Mouse (Mus musculus) thymus, adult 2 months (tissue): ENCODE measurements around the gene Rhoc. TPM values are rescaled to one million over a fixed set of nuclear protein-coding genes. Genes with fewer than 3 reads are reported as not detected.
A peak's percentile ranks its signal among the peaks of the same experiment; 100 is the strongest.

Experiments used
- DNase-seq: peaks from one replicate; pipeline ENCODE4 v3.0.0; 2021
- H3K27ac ChIP-seq: fragments of 200-500 bp; 2 replicates; pipeline ENCODE4 v1.5.1; 2012; ENCODE audit warnings: low read length, control low read depth; ENCODE audit not compliant: control insufficient read depth, insufficient read depth
- H3K27me3 ChIP-seq: fragments of 200-500 bp; 2 replicates; pipeline ENCODE4 v1.6.1; 2012; ENCODE audit warnings: mild to moderate bottlenecking, low read length, moderate library complexity, mixed read lengths; ENCODE audit not compliant: control insufficient read depth, insufficient read depth
- H3K36me3 ChIP-seq: fragments of 200-500 bp; 2 replicates; pipeline ENCODE4 v1.6.1; 2012; ENCODE audit warnings: mild to moderate bottlenecking, low read length, moderate library complexity; ENCODE audit not compliant: control insufficient read depth, insufficient read depth
- H3K4me1 ChIP-seq: fragments of 200-500 bp; replicated peaks from 2 replicates; pipeline ENCODE4 v1.6.1; 2012; ENCODE audit warnings: low read length; ENCODE audit not compliant: control insufficient read depth, insufficient read depth
- H3K4me3 ChIP-seq: fragments of 200-500 bp; 2 replicates; pipeline ENCODE4 v1.5.1; 2012; ENCODE audit warnings: mild to moderate bottlenecking, low read length, control low read depth, moderate library complexity; ENCODE audit not compliant: control insufficient read depth, insufficient read depth
- CTCF ChIP-seq: fragments of 200-500 bp; IDR thresholded peaks from 2 replicates; pipeline ENCODE4 v1.5.1; 2012; ENCODE audit warnings: mild to moderate bottlenecking, control low read depth, low read length, moderate library complexity, borderline replicate concordance; ENCODE audit not compliant: control insufficient read depth, poor library complexity, insufficient read depth; ENCODE audit errors: extremely low read depth
- POLR2A ChIP-seq: fragments of 200-500 bp; IDR thresholded peaks from 2 replicates; pipeline ENCODE4 v1.6.1; 2012; ENCODE audit warnings: mild to moderate bottlenecking, low read length, control low read depth, moderate library complexity; ENCODE audit not compliant: control insufficient read depth, poor library complexity, insufficient read depth; ENCODE audit errors: extremely low read depth
- WGBS: fragments of 180-500 bp; shearing (Covaris S2); methylation state at CpG from one replicate; pipeline ENCODE4 v1.1.7; 2018; 5-methylcytosine and 5-hydroxymethylcytosine counted together
- polyA plus RNA-seq: library from polyadenylated mRNA; depleted of rRNA; stranded (reverse); fragments of >200 nt; gene quantifications from 2 replicates; pipeline ENCODE4 v1.2.3, GENCODE M21; 2012

Gene Rhoc
- polyA plus RNA-seq, 1 experiment = 23.5 TPM

DNA sequence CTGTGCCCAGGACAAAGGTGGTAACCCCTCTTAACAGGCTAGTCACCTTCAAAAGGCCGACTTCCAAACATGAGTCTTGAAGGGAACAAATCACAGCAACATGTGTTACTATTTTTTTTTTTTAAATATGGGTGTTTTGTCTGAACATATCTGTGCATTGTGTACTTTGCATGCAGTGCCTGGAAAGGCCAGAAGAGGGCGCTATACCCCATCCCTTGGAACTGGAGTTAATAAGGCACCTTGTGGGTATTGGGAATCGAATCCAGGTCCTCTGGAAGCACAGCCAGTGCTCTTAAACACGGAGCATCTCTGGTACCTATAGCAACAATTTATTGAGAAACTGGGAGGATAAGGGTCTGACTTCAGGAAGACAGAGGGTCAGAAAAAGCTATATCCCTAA is 23.2 kb upstream of the Rhoc start:
- TF ChIP-seq POLR2A = no peak
- TF ChIP-seq CTCF = no peak
- no peak for DNase-seq
- no peaks in the 10 kb centered on the region for H3K36me3 ChIP-seq
- H3K27ac ChIP-seq = no peak overlapping the region
- 18% methylated on average over 4 of the region's 4 CpGs for WGBS
- H3K4me1 ChIP-seq = no peaks in the 10 kb centered on the region
- H3K27me3 ChIP-seq = no peaks in the 10 kb centered on the region
- no peak overlapping the region for H3K4me3 ChIP-seq

DNA sequence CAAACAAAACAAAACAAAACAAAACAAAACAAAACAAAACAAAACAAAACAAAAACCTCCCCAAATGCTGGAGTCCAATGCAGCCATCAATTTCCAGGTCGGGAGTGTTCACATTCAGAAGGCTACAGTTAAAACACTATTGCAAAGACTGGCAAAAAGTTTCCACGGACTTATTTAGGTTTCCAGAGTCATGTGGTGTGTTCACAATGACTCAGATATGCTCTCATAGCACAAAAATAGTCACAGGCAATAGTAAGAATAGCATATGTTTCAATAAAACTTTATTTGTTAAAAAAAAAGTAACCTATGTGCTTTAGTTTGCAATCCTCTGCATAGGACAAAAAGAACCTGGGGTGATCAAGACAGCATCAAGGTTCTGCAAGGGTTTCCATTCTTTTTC is 21.0 kb upstream of the Rhoc start:
- DNase-seq = no peak
- no peak overlapping the region for H3K27ac ChIP-seq
- H3K4me1 ChIP-seq = peaks cover 10% of the 10 kb centered on the region
- no peaks in the 10 kb centered on the region for H3K36me3 ChIP-seq
- no peak overlapping the region for H3K4me3 ChIP-seq
- TF ChIP-seq POLR2A (no peak), CTCF (no peak)
- WGBS = 61% methylated on average over 2 of the region's 2 CpGs
- no peaks in the 10 kb centered on the region for H3K27me3 ChIP-seq

DNA sequence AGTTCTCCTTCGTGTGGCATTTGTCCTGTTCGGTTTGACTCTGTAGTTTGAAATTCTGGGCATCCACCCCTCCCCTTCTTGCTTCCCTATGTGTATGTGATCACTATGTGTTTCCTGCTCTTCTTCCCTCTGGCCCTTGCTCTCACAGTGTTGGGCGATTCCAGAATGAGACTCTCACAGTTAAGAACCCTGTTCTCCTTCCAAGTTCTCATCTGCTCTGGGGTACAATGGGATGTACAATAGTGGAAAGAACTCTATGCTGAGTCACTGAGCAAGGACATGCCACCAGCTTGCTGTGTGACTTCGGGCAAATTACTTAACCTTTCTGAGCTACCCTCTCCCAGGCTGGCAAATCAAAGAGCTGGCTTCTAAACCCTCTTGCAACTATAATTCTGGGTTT is 20.5 kb upstream of the Rhoc start:
- H3K36me3 ChIP-seq = no peaks in the 10 kb centered on the region
- WGBS = 78% methylated on average over 4 of the region's 4 CpGs
- H3K27me3 ChIP-seq = no peaks in the 10 kb centered on the region
- DNase-seq = no peak
- peaks cover 12% of the 10 kb centered on the region for H3K4me1 ChIP-seq
- TF ChIP-seq POLR2A (no peak), CTCF (no peak)
- no peak overlapping the region for H3K4me3 ChIP-seq
- no peak overlapping the region for H3K27ac ChIP-seq

GRCm38 (mm10) chr3:104769135-104769534 is 19.0 kb upstream of the Rhoc start:
- WGBS = 94% methylated on average over 3 of the region's 3 CpGs
- no peak for DNase-seq
- Histone ChIP-seq H3K4me1 (peaks cover 12% of the 10 kb centered on the region), H3K4me3 (no peak overlapping the region), H3K27ac (no peak overlapping the region), H3K36me3 (no peaks in the 10 kb centered on the region), H3K27me3 (no peaks in the 10 kb centered on the region)
- no peak for TF ChIP-seq CTCF
- no peak for TF ChIP-seq POLR2A

GRCm38 (mm10) chr3:104770035-104770434 is 18.1 kb upstream of the Rhoc start:
- H3K27me3 ChIP-seq = no peaks in the 10 kb centered on the region
- DNase-seq = peak; percentile 47
- H3K4me1 ChIP-seq = peaks cover 12% of the 10 kb centered on the region
- WGBS = 85% methylated on average over 10 of the region's 10 CpGs
- H3K36me3 ChIP-seq = no peaks in the 10 kb centered on the region
- H3K27ac ChIP-seq = no peak overlapping the region
- no peak overlapping the region for H3K4me3 ChIP-seq
- TF ChIP-seq POLR2A (no peak), CTCF (0 out of 2 replicates have a peak, but pooled peaks have one; percentile 36)

- Histone ChIP-seq H3K4me3 (no peak overlapping the region), H3K27ac (no peak overlapping the region), H3K4me1 (peaks cover 12% of the 10 kb centered on the region), H3K27me3 (no peaks in the 10 kb centered on the region), H3K36me3 (no peaks in the 10 kb centered on the region)
- 91% methylated on average over 3 of the region's 3 CpGs for WGBS
- TF ChIP-seq POLR2A (no peak), CTCF (no peak)
- no peak for DNase-seq
Measured at GRCm38 (mm10) chr3:104770918-104771317, 17.3 kb upstream of the Rhoc start.

- peaks cover 12% of the 10 kb centered on the region for H3K4me1 ChIP-seq
- no peaks in the 10 kb centered on the region for H3K27me3 ChIP-seq
- TF ChIP-seq POLR2A (no peak), CTCF (no peak)
- no peak overlapping the region for H3K4me3 ChIP-seq
- WGBS = 8% methylated on average over 6 of the region's 6 CpGs
- no peaks in the 10 kb centered on the region for H3K36me3 ChIP-seq
- H3K27ac ChIP-seq = no peak overlapping the region
- peak; percentile 40 for DNase-seq
Measured at GRCm38 (mm10) chr3:104771460-104771859, 16.7 kb upstream of the Rhoc start.
